Mouse (Mus musculus): ENCODE measurements around the gene Plxna2.

GRCm38 (mm10) chr1:194815547-194815946 is 197.5 kb downstream of the Plxna2 start:
- TF ChIP-seq CTCF (IDR thresholded peaks at IDR 0.05; ENCODE audit: extremely low read depth, insufficient read depth, insufficient read length, insufficient replicate concordance) (no peak), POLR2A (IDR thresholded peaks at IDR 0.05; ENCODE audit: low read depth, low read length) (no peak)

Data from spleen, adult 2 months (tissue).